Mouse (Mus musculus) liver, adult 2 months (tissue): ENCODE results near the gene Acacb.

Experiments
- CTCF ChIP-seq: fragments of 200-500 bp; IDR thresholded peaks from 2 replicates; pipeline ENCODE4 v1.5.1; 2011; ENCODE audit warnings: low read depth, low read length, control low read depth
- POLR2A ChIP-seq: fragments of 200-500 bp; IDR thresholded peaks from 2 replicates; pipeline ENCODE4 v1.6.1; 2011; ENCODE audit warnings: low read length, control low read depth; ENCODE audit not compliant: insufficient read depth; ENCODE audit errors: extremely low read depth

GRCm38 (mm10) chr5:114174639-114175038 is 28.3 kb downstream of the Acacb start:
- no peak for TF ChIP-seq POLR2A
- peak; percentile 41 for TF ChIP-seq CTCF
